Mouse (Mus musculus): ENCODE data around the gene Slc25a30. TPM values are rescaled to one million over a fixed set of nuclear protein-coding genes. Genes with fewer than 3 reads are reported as not detected.
A peak's percentile ranks its signal among the peaks of the same experiment; 100 is the strongest.
"Not testable (repeated sequence)": the region's sequence is repeated elsewhere in the genome, so short reads cannot be mapped to it uniquely, and the experiment has no call there.

The Slc25a30 gene
- polyA plus RNA-seq (2015; fragmentation: Nextera tagmentation; extraction: Ambion mirVana), result 7.0 and 8.1 TPM in 2 replicates

GRCm38 (mm10) chr14:75786868-75787793, at the start of gene Slc25a30:
Gene Slc25a30 (minus strand): TSS chr14:75787037.
- Histone ChIP-seq H3K36me3 (no peaks in the 10 kb centered on the region), H3K4me3 (replicated peaks) (peak within 1 kb of the TSS; percentile 82), H3K27me3 (replicated peaks) (peaks cover 6% of the 10 kb centered on the region; the same call in 1 of the 2 replicates), H3K9me3 (replicated peaks) (no peaks in the 10 kb centered on the region), H3K9ac (replicated peaks) (peak within 1 kb of the TSS; percentile 90), H3K27ac (replicated peaks) (peak within 1 kb of the TSS; percentile 95), H3K4me1 (peaks cover 6% of the 10 kb centered on the region), H3K4me2 (peak within 1 kb of the TSS; percentile 84)
- ATAC-seq (ENCODE audit: low FRiP score), result peak; percentile 99
- 7% methylated on average over 43 of the region's 51 CpGs for WGBS

GRCm38 (mm10) chr14:75836579-75836978, 49.7 kb upstream of the Slc25a30 start:
- no peak overlapping the region for H3K4me3 ChIP-seq (replicated peaks)
- H3K27me3 ChIP-seq (replicated peaks), result no peaks in the 10 kb centered on the region
- H3K4me2 ChIP-seq, result no peak overlapping the region
- no peaks in the 10 kb centered on the region for H3K36me3 ChIP-seq
- no peak overlapping the region for H3K9ac ChIP-seq (replicated peaks)
- ATAC-seq (ENCODE audit: low FRiP score), result no peak
- no peaks in the 10 kb centered on the region for H3K9me3 ChIP-seq (replicated peaks)
- H3K4me1 ChIP-seq, result peaks cover 24% of the 10 kb centered on the region
- 96% methylated on average over 3 of the region's 3 CpGs for WGBS
- no peak overlapping the region for H3K27ac ChIP-seq (replicated peaks)

- ATAC-seq (ENCODE audit: low FRiP score), result peak; percentile 42
- WGBS, result under 1% methylated on average over 16 of the region's 16 CpGs
Observed at GRCm38 (mm10) chr14:75834739-75835381, 48.0 kb upstream of the Slc25a30 start.

GRCm38 (mm10) chr14:75834251-75834738, 47.5 kb upstream of the Slc25a30 start:
- ATAC-seq (ENCODE audit: low FRiP score), result peak; percentile 68
- Histone ChIP-seq H3K4me1 (peaks cover 28% of the 10 kb centered on the region), H3K36me3 (no peaks in the 10 kb centered on the region), H3K27me3 (replicated peaks) (no peaks in the 10 kb centered on the region), H3K27ac (replicated peaks) (peak overlapping the region; percentile 84), H3K9me3 (replicated peaks) (no peaks in the 10 kb centered on the region), H3K4me2 (peak overlapping the region; percentile 84), H3K9ac (replicated peaks) (peak overlapping the region; percentile 55), H3K4me3 (replicated peaks) (peak overlapping the region; percentile 40)
- 1% methylated on average over 10 of the region's 10 CpGs for WGBS

More at GRCm38 (mm10) chr14:75834739-75835381, 48.0 kb upstream of the Slc25a30 start:
- peak overlapping the region; percentile 40 for H3K4me3 ChIP-seq (replicated peaks)
- no peaks in the 10 kb centered on the region for H3K9me3 ChIP-seq (replicated peaks)
- H3K27ac ChIP-seq (replicated peaks), result peak overlapping the region; percentile 84
- H3K27me3 ChIP-seq (replicated peaks), result no peaks in the 10 kb centered on the region
- H3K4me2 ChIP-seq, result peak overlapping the region; percentile 84
- no peaks in the 10 kb centered on the region for H3K36me3 ChIP-seq
- H3K9ac ChIP-seq (replicated peaks), result peak overlapping the region; percentile 55
- peaks cover 24% of the 10 kb centered on the region for H3K4me1 ChIP-seq

GRCm38 (mm10) chr14:75833546-75834250, 46.9 kb upstream of the Slc25a30 start:
- no peaks in the 10 kb centered on the region for H3K9me3 ChIP-seq (replicated peaks)
- H3K4me1 ChIP-seq, result peaks cover 34% of the 10 kb centered on the region
- H3K36me3 ChIP-seq, result no peaks in the 10 kb centered on the region
- peak overlapping the region; percentile 84 for H3K27ac ChIP-seq (replicated peaks)
- 12% methylated on average over 12 of the region's 12 CpGs for WGBS
- no peak; the same call in 1 of the 2 replicates for ATAC-seq (ENCODE audit: low FRiP score)
- H3K4me3 ChIP-seq (replicated peaks), result peak overlapping the region; percentile 40
- peak overlapping the region; percentile 6; the same call in 1 of the 2 replicates for H3K9ac ChIP-seq (replicated peaks)
- peak overlapping the region; percentile 84 for H3K4me2 ChIP-seq
- H3K27me3 ChIP-seq (replicated peaks), result no peaks in the 10 kb centered on the region

GRCm38 (mm10) chr14:75832982-75833381, 46.1 kb upstream of the Slc25a30 start:
- WGBS, result 31% methylated on average over 4 of the region's 4 CpGs
- H3K9me3 ChIP-seq (replicated peaks), result no peaks in the 10 kb centered on the region
- no peak for ATAC-seq (ENCODE audit: low FRiP score)
- H3K4me3 ChIP-seq (replicated peaks), result no peak overlapping the region
- no peak overlapping the region; the same call in 1 of the 2 replicates for H3K9ac ChIP-seq (replicated peaks)
- no peak overlapping the region for H3K27ac ChIP-seq (replicated peaks)
- H3K4me2 ChIP-seq, result peak overlapping the region; percentile 84
- no peaks in the 10 kb centered on the region for H3K36me3 ChIP-seq
- peaks cover 40% of the 10 kb centered on the region for H3K4me1 ChIP-seq
- H3K27me3 ChIP-seq (replicated peaks), result no peaks in the 10 kb centered on the region

- no peak for ATAC-seq (ENCODE audit: low FRiP score)
- no peaks in the 10 kb centered on the region for H3K36me3 ChIP-seq
- no peak overlapping the region for H3K4me3 ChIP-seq (replicated peaks)
- no peak overlapping the region for H3K27ac ChIP-seq (replicated peaks)
- H3K27me3 ChIP-seq (replicated peaks), result peaks cover 8% of the 10 kb centered on the region; the same call in 1 of the 2 replicates
- peaks cover 40% of the 10 kb centered on the region for H3K4me1 ChIP-seq
- H3K9me3 ChIP-seq (replicated peaks), result no peaks in the 10 kb centered on the region
- 89% methylated on average over 2 of the region's 2 CpGs for WGBS
- H3K4me2 ChIP-seq, result no peak overlapping the region
- H3K9ac ChIP-seq (replicated peaks), result no peak overlapping the region
Observed at GRCm38 (mm10) chr14:75832031-75832430, 45.2 kb upstream of the Slc25a30 start.

GRCm38 (mm10) chr14:75829817-75830216, 43.0 kb upstream of the Slc25a30 start:
- not testable (repeated sequence) for H3K9ac ChIP-seq (replicated peaks); H3K27me3 ChIP-seq (replicated peaks); H3K9me3 ChIP-seq (replicated peaks); H3K36me3 ChIP-seq; ATAC-seq (ENCODE audit: low FRiP score); H3K4me3 ChIP-seq (replicated peaks)
- 64% methylated on average over 14 of the region's 14 CpGs for WGBS
- Histone ChIP-seq H3K4me1 (peaks cover 34% of the 10 kb centered on the region), H3K4me2 (peak overlapping the region; percentile 82), H3K27ac (replicated peaks) (0 out of 2 replicates have a peak overlapping the region, but pooled peaks have one; percentile 24)

- Histone ChIP-seq H3K27me3 (replicated peaks) (peaks cover 8% of the 10 kb centered on the region; the same call in 1 of the 2 replicates), H3K4me3 (replicated peaks) (peak overlapping the region; percentile 37), H3K4me2 (peak overlapping the region; percentile 82), H3K4me1 (peaks cover 27% of the 10 kb centered on the region), H3K9ac (replicated peaks) (peak overlapping the region; percentile 40), H3K27ac (replicated peaks) (peak overlapping the region; percentile 51; the same call in 1 of the 2 replicates), H3K36me3 (no peaks in the 10 kb centered on the region), H3K9me3 (replicated peaks) (no peaks in the 10 kb centered on the region)
- 6% methylated on average over 32 of the region's 32 CpGs for WGBS
- peak; percentile 75 for ATAC-seq (ENCODE audit: low FRiP score)
Observed at GRCm38 (mm10) chr14:75828866-75829806, 42.3 kb upstream of the Slc25a30 start.

GRCm38 (mm10) chr14:75828221-75828620, 41.4 kb upstream of the Slc25a30 start:
- no peak overlapping the region for H3K27ac ChIP-seq (replicated peaks)
- H3K36me3 ChIP-seq, result no peaks in the 10 kb centered on the region
- H3K4me2 ChIP-seq, result peak overlapping the region; percentile 82
- H3K4me3 ChIP-seq (replicated peaks), result no peak overlapping the region
- whole genome bisulfite sequencing, result 40% methylated on average over 11 of the region's 11 CpGs
- H3K4me1 ChIP-seq, result peaks cover 18% of the 10 kb centered on the region
- no peaks in the 10 kb centered on the region for H3K9me3 ChIP-seq (replicated peaks)
- peaks cover 8% of the 10 kb centered on the region; the same call in 1 of the 2 replicates for H3K27me3 ChIP-seq (replicated peaks)
- H3K9ac ChIP-seq (replicated peaks), result no peak overlapping the region
- ATAC-seq (ENCODE audit: low FRiP score), result peak; percentile 26; the same call in 1 of the 2 replicates

Measured in neural tube, embryonic 15.5 days (tissue).